Mouse (Mus musculus) megakaryocyte, embryonic 14.5 days (primary cell): ENCODE data around the gene Ccn5.

Source experiments
- FLI1 ChIP-seq: IDR thresholded peaks from 2 replicates; pipeline ENCODE4 v1.6.1; 2012; ENCODE audit warnings: low read length, inconsistent platforms, mixed read lengths
- GATA1 ChIP-seq: IDR thresholded peaks from 3 replicates; pipeline ENCODE4 v1.6.1; 2012; ENCODE audit warnings: mixed read lengths, low read length, inconsistent platforms, borderline replicate concordance

DNA sequence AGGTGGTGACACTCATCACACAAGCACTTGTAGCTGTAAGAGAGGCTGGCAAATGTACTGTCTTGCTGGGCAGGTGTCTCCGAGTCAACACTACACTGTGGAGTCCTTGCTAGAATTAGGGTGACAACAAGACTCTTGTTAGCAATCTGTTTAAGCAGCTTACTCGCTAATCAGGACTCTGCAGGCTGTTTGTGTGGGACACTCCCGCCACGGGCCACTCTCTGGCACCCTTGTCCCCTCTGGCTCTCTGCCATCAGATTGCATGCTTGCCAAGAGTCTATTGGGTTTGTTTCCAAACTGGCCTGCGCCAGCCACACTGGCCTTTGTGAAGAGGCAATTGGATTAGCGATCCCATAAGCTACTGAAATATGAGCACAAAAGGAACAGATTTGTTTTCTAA lies 18.9 kb downstream of the Ccn5 start:
- TF ChIP-seq GATA1 (no peak), FLI1 (no peak)
